Mouse (Mus musculus): ENCODE data around the gene Cdr2. TPM values are rescaled to one million over a fixed set of nuclear protein-coding genes. Genes with fewer than 3 reads are reported as not detected.
A peak's percentile ranks its signal among the peaks of the same experiment; 100 is the strongest.
"Not testable (repeated sequence)": the region's sequence is repeated elsewhere in the genome, so short reads cannot be mapped to it uniquely, and the experiment has no call there.

The Cdr2 gene
- polyA plus RNA-seq, 1 experiment from 2014 or later: 11.3 TPM

- Histone ChIP-seq H3K4me1 (no peaks in the 10 kb centered on the region), H3K27ac (replicated peaks) (no peak overlapping the region), H3K27me3 (no peaks in the 10 kb centered on the region), H3K9ac (no peak overlapping the region), H3K9me3 (replicated peaks) (no peaks in the 10 kb centered on the region), H3K4me3 (replicated peaks) (no peak overlapping the region), H3K36me3 (peaks cover 94% of the 10 kb centered on the region), H3K4me2 (replicated peaks) (no peak overlapping the region)
- no peak for ATAC-seq (ENCODE audit: insufficient number of reproducible peaks, low FRiP score, low TSS enrichment, low read depth)
- WGBS: 27% methylated on average over 5 of the region's 5 CpGs
Observed at GRCm38 (mm10) chr7:120934716-120935115, 47.4 kb downstream of the Cdr2 start.

GRCm38 (mm10) chr7:120933680-120934195 lies 48.4 kb downstream of the Cdr2 start:
- no peak overlapping the region for H3K4me3 ChIP-seq (replicated peaks)
- H3K36me3 ChIP-seq: peaks cover 94% of the 10 kb centered on the region
- no peak overlapping the region for H3K9ac ChIP-seq
- ATAC-seq (ENCODE audit: insufficient number of reproducible peaks, low FRiP score, low TSS enrichment, low read depth): no peak
- no peak overlapping the region for H3K27ac ChIP-seq (replicated peaks)
- no peaks in the 10 kb centered on the region for H3K4me1 ChIP-seq
- no peak overlapping the region for H3K4me2 ChIP-seq (replicated peaks)
- WGBS: 75% methylated on average over 5 of the region's 5 CpGs
- H3K9me3 ChIP-seq (replicated peaks): no peaks in the 10 kb centered on the region
- no peaks in the 10 kb centered on the region for H3K27me3 ChIP-seq

GRCm38 (mm10) chr7:120933110-120933509 lies 49.0 kb downstream of the Cdr2 start:
- no peaks in the 10 kb centered on the region for H3K27me3 ChIP-seq
- ATAC-seq (ENCODE audit: insufficient number of reproducible peaks, low FRiP score, low TSS enrichment, low read depth): no peak
- no peak overlapping the region for H3K9ac ChIP-seq
- no peaks in the 10 kb centered on the region for H3K9me3 ChIP-seq (replicated peaks)
- H3K4me1 ChIP-seq: no peaks in the 10 kb centered on the region
- WGBS: 91% methylated on average over 7 of the region's 7 CpGs
- H3K36me3 ChIP-seq: peaks cover 94% of the 10 kb centered on the region
- H3K4me2 ChIP-seq (replicated peaks): no peak overlapping the region
- no peak overlapping the region for H3K4me3 ChIP-seq (replicated peaks)
- H3K27ac ChIP-seq (replicated peaks): no peak overlapping the region

GRCm38 (mm10) chr7:120918526-120918962 lies 63.6 kb downstream of the Cdr2 start:
- H3K4me2 ChIP-seq (replicated peaks): peak overlapping the region; percentile 64
- WGBS: 7% methylated on average over 10 of the region's 10 CpGs
- peaks cover 20% of the 10 kb centered on the region; the same call in 1 of the 2 replicates for H3K4me1 ChIP-seq
- no peaks in the 10 kb centered on the region for H3K9me3 ChIP-seq (replicated peaks)
- ATAC-seq (ENCODE audit: insufficient number of reproducible peaks, low FRiP score, low TSS enrichment, low read depth): peak; percentile 37
- H3K4me3 ChIP-seq (replicated peaks): peak overlapping the region; percentile 95
- peaks cover 7% of the 10 kb centered on the region; the same call in 1 of the 2 replicates for H3K36me3 ChIP-seq
- H3K27me3 ChIP-seq: no peaks in the 10 kb centered on the region
- peak overlapping the region; percentile 82 for H3K27ac ChIP-seq (replicated peaks)
- peak overlapping the region; percentile 79 for H3K9ac ChIP-seq

- H3K9ac ChIP-seq: peak within 1 kb of the TSS; percentile 79
- ATAC-seq (ENCODE audit: insufficient number of reproducible peaks, low FRiP score, low TSS enrichment, low read depth): peak; percentile 95
- under 1% methylated on average over 99 of the region's 102 CpGs for WGBS
- peak within 1 kb of the TSS; percentile 82 for H3K27ac ChIP-seq (replicated peaks)
- no peaks in the 10 kb centered on the region for H3K9me3 ChIP-seq (replicated peaks)
- peak within 1 kb of the TSS; percentile 64 for H3K4me2 ChIP-seq (replicated peaks)
- peaks cover under 1% of the 10 kb centered on the region; the same call in 1 of the 2 replicates for H3K36me3 ChIP-seq
- H3K4me3 ChIP-seq (replicated peaks): peak within 1 kb of the TSS; percentile 95
- peaks cover 20% of the 10 kb centered on the region; the same call in 1 of the 2 replicates for H3K4me1 ChIP-seq
- H3K27me3 ChIP-seq: no peaks in the 10 kb centered on the region
Observed at GRCm38 (mm10) chr7:120917592-120918461, 64.3 kb downstream of the Cdr2 start, which contains the start of gene Polr3e. Gene Polr3e, plus strand, starts transcription at chr7:120917744.

- Histone ChIP-seq H3K4me3 (replicated peaks) (peak overlapping the region; percentile 95), H3K27me3 (no peaks in the 10 kb centered on the region), H3K9ac (no peak overlapping the region), H3K4me2 (replicated peaks) (peak overlapping the region; percentile 38), H3K4me1 (peaks cover 20% of the 10 kb centered on the region; the same call in 1 of the 2 replicates), H3K9me3 (replicated peaks) (no peaks in the 10 kb centered on the region), H3K36me3 (no peaks in the 10 kb centered on the region; the same call in 1 of the 2 replicates), H3K27ac (replicated peaks) (no peak overlapping the region)
- peak; percentile 90; the same call in 1 of the 2 replicates for ATAC-seq (ENCODE audit: insufficient number of reproducible peaks, low FRiP score, low TSS enrichment, low read depth)
- whole genome bisulfite sequencing: 6% methylated on average over 12 of the region's 12 CpGs
Observed at GRCm38 (mm10) chr7:120917279-120917591, 64.9 kb downstream of the Cdr2 start.

GRCm38 (mm10) chr7:120916262-120916875 lies 65.7 kb downstream of the Cdr2 start:
- H3K4me2 ChIP-seq (replicated peaks): peak overlapping the region; percentile 38; the same call in 1 of the 2 replicates
- H3K9me3 ChIP-seq (replicated peaks): no peaks in the 10 kb centered on the region
- H3K27ac ChIP-seq (replicated peaks): no peak overlapping the region
- H3K4me1 ChIP-seq: peaks cover 20% of the 10 kb centered on the region; the same call in 1 of the 2 replicates
- no peak overlapping the region; the same call in 1 of the 2 replicates for H3K4me3 ChIP-seq (replicated peaks)
- H3K27me3 ChIP-seq: no peaks in the 10 kb centered on the region
- no peaks in the 10 kb centered on the region; the same call in 1 of the 2 replicates for H3K36me3 ChIP-seq
- no peak for ATAC-seq (ENCODE audit: insufficient number of reproducible peaks, low FRiP score, low TSS enrichment, low read depth)
- WGBS: 28% methylated on average over 11 of the region's 11 CpGs
- H3K9ac ChIP-seq: no peak overlapping the region

GRCm38 (mm10) chr7:120913332-120913731 lies 68.8 kb downstream of the Cdr2 start:
- no peaks in the 10 kb centered on the region for H3K36me3 ChIP-seq
- no peak overlapping the region for H3K4me2 ChIP-seq (replicated peaks)
- H3K9ac ChIP-seq: no peak overlapping the region
- no peaks in the 10 kb centered on the region for H3K27me3 ChIP-seq
- WGBS: 51% methylated on average over 1 of the region's 1 CpGs
- no peak overlapping the region for H3K27ac ChIP-seq (replicated peaks)
- no peaks in the 10 kb centered on the region for H3K9me3 ChIP-seq (replicated peaks)
- peaks cover 2% of the 10 kb centered on the region; the same call in 1 of the 2 replicates for H3K4me1 ChIP-seq
- H3K4me3 ChIP-seq (replicated peaks): no peak overlapping the region
- no peak for ATAC-seq (ENCODE audit: insufficient number of reproducible peaks, low FRiP score, low TSS enrichment, low read depth)

- 85% methylated on average over 6 of the region's 6 CpGs for WGBS
- H3K4me3 ChIP-seq (replicated peaks); H3K4me1 ChIP-seq; H3K27me3 ChIP-seq; H3K36me3 ChIP-seq; H3K4me2 ChIP-seq (replicated peaks); H3K9ac ChIP-seq; H3K27ac ChIP-seq (replicated peaks); ATAC-seq (ENCODE audit: insufficient number of reproducible peaks, low FRiP score, low TSS enrichment, low read depth); H3K9me3 ChIP-seq (replicated peaks): not testable (repeated sequence)
Observed at GRCm38 (mm10) chr7:120911268-120911667, 70.8 kb downstream of the Cdr2 start.

GRCm38 (mm10) chr7:120910172-120910571 lies 71.9 kb downstream of the Cdr2 start:
- H3K4me2 ChIP-seq (replicated peaks); H3K4me1 ChIP-seq; H3K9me3 ChIP-seq (replicated peaks); H3K9ac ChIP-seq; H3K4me3 ChIP-seq (replicated peaks); H3K27me3 ChIP-seq; H3K27ac ChIP-seq (replicated peaks); ATAC-seq (ENCODE audit: insufficient number of reproducible peaks, low FRiP score, low TSS enrichment, low read depth); H3K36me3 ChIP-seq: not testable (repeated sequence)
- 70% methylated on average over 3 of the region's 3 CpGs for WGBS

Measured in embryonic facial prominence, embryonic 15.5 days (tissue).